Mouse (Mus musculus) frontal cortex, postnatal 36 days (tissue): ENCODE measurements around the gene Susd4.

ENCODE experiments used
- DNase-seq, 2 experiments: peaks; one replicate each; pipeline ENCODE4 v3.0.0; 2022; ENCODE audit warnings: low spot score in 2 of 2

Susd4 gene

GRCm38 (mm10) chr1:182856636-182857035 lies 93.0 kb downstream of the Susd4 start:
- DNase-seq, result no peak

- DNase-seq, result no peak
Measured at GRCm38 (mm10) chr1:182861671-182862358, 98.2 kb downstream of the Susd4 start.

GRCm38 (mm10) chr1:182863396-182863795 lies 99.7 kb downstream of the Susd4 start:
- DNase-seq, result no peak

GRCm38 (mm10) chr1:182867886-182868285 lies 104.2 kb downstream of the Susd4 start:
- no peak for DNase-seq

GRCm38 (mm10) chr1:182868432-182869113 lies 104.9 kb downstream of the Susd4 start:
- peak; percentile 14 to 40 for DNase-seq

- DNase-seq, result no peak
Measured at GRCm38 (mm10) chr1:182869114-182869456, 105.4 kb downstream of the Susd4 start.

GRCm38 (mm10) chr1:182878156-182878555 lies 114.5 kb downstream of the Susd4 start:
- no peak for DNase-seq

GRCm38 (mm10) chr1:182878719-182879118 lies 115.1 kb downstream of the Susd4 start:
- DNase-seq, result no peak

- DNase-seq, result no peak
Measured at GRCm38 (mm10) chr1:182881246-182881645, 117.6 kb downstream of the Susd4 start.

- DNase-seq, result no peak
Measured at GRCm38 (mm10) chr1:182882611-182883010, 119.0 kb downstream of the Susd4 start.

GRCm38 (mm10) chr1:182895698-182896097 lies 132.0 kb downstream of the Susd4 start:
- peak in 1 of 2 experiments; percentile 46 for DNase-seq

GRCm38 (mm10) chr1:182897071-182897470 lies 133.4 kb downstream of the Susd4 start:
- no peak for DNase-seq

- no peak for DNase-seq
Measured at GRCm38 (mm10) chr1:182897506-182898138, 134.0 kb downstream of the Susd4 start.

GRCm38 (mm10) chr1:182902095-182902494 lies 138.4 kb downstream of the Susd4 start:
- DNase-seq, result peak in 1 of 2 experiments; percentile 34

- DNase-seq, result no peak
Measured at GRCm38 (mm10) chr1:182902906-182903305, 139.2 kb downstream of the Susd4 start.

- no peak for DNase-seq
Measured at GRCm38 (mm10) chr1:182905669-182906068, 142.0 kb downstream of the Susd4 start.

GRCm38 (mm10) chr1:182908050-182909036 lies 144.7 kb downstream of the Susd4 start:
- DNase-seq, result peak; percentile 92 to 94

GRCm38 (mm10) chr1:182909066-182909465 lies 145.4 kb downstream of the Susd4 start:
- no peak for DNase-seq

- no peak for DNase-seq
Measured at GRCm38 (mm10) chr1:182909596-182909995, 145.9 kb downstream of the Susd4 start.

- DNase-seq, result no peak
Measured at GRCm38 (mm10) chr1:182912591-182912990, 148.9 kb downstream of the Susd4 start.

- no peak for DNase-seq
Measured at GRCm38 (mm10) chr1:182914121-182914908, 150.7 kb downstream of the Susd4 start.
